Mouse (Mus musculus) kidney, postnatal 0 days (tissue): ENCODE data around the gene Spatc1l. TPM values are rescaled to one million over a fixed set of nuclear protein-coding genes. Genes with fewer than 3 reads are reported as not detected.

ENCODE experiments used
- ATAC-seq: fragments of 200-750 bp; cut with Nextera tagmentation; replicated peaks from 2 replicates; pipeline ENCODE4 v1.8.0; 2017; ENCODE audit warnings: low read depth, moderate number of reproducible peaks, moderate TSS enrichment, moderate library complexity; ENCODE audit not compliant: low FRiP score
- DNase-seq: peaks from one replicate; pipeline ENCODE4 v3.0.0-alpha.2; 2016; ENCODE audit warnings: low spot score
- H3K27ac ChIP-seq: fragments of 300-500 bp; sonication (generic); 2 replicates; pipeline ENCODE4 v1.5.1; 2014; ENCODE audit warnings: mild to moderate bottlenecking
- H3K27me3 ChIP-seq: fragments of 300-500 bp; sonication (generic); 2 replicates; pipeline ENCODE4 v1.6.1; 2014; ENCODE audit warnings: low read length, mixed read lengths; ENCODE audit not compliant: insufficient read depth
- H3K36me3 ChIP-seq: fragments of 300-500 bp; sonication (generic); 2 replicates; pipeline ENCODE4 v1.6.1; 2014; ENCODE audit warnings: low read length, mixed read lengths; ENCODE audit not compliant: insufficient read depth
- H3K4me1 ChIP-seq: fragments of 300-500 bp; sonication (generic); replicated peaks from 2 replicates; pipeline ENCODE4 v1.6.1; 2014; ENCODE audit warnings: antibody characterized with exemption, low read length, mixed read lengths; ENCODE audit not compliant: insufficient read depth
- H3K4me2 ChIP-seq: fragments of 300-500 bp; sonication (generic); 2 replicates; pipeline ENCODE4 v1.6.1; 2014; ENCODE audit warnings: mild to moderate bottlenecking, low read length, moderate library complexity, mixed read lengths
- H3K4me3 ChIP-seq: fragments of 300-500 bp; sonication (generic); replicated peaks from 2 replicates; pipeline ENCODE4 v1.5.1; 2014; ENCODE audit warnings: low read depth, low read length
- H3K9ac ChIP-seq: fragments of 300-500 bp; sonication (generic); 2 replicates; pipeline ENCODE4 v1.6.1; 2014; ENCODE audit warnings: low read depth, low read length
- H3K9me3 ChIP-seq: fragments of 300-500 bp; sonication (generic); replicated peaks from 2 replicates; pipeline ENCODE4 v1.6.1; 2016; ENCODE audit warnings: low read length, inconsistent platforms, mixed read lengths
- CTCF ChIP-seq: IDR thresholded peaks from 2 replicates; pipeline ENCODE4 v1.5.1; 2016; ENCODE audit warnings: antibody characterized with exemption, low read depth, mild to moderate bottlenecking, moderate library complexity
- WGBS: fragments of 180-500 bp; shearing (Covaris S2); extraction: QIAGEN DNeasy Blood & Tissue Kit; methylation state at CpG from one replicate; pipeline ENCODE4 v1.1.7; 2014; 5-methylcytosine and 5-hydroxymethylcytosine counted together
- polyA plus RNA-seq: library from polyadenylated mRNA; unstranded; fragments of >200 nt; fragmentation: Nextera tagmentation; extraction: Ambion mirVana; gene quantifications from 2 replicates; pipeline ENCODE4 v1.2.1, GENCODE M21; 2015

The Spatc1l gene
- polyA plus RNA-seq = not detected in 2 replicates

DNA sequence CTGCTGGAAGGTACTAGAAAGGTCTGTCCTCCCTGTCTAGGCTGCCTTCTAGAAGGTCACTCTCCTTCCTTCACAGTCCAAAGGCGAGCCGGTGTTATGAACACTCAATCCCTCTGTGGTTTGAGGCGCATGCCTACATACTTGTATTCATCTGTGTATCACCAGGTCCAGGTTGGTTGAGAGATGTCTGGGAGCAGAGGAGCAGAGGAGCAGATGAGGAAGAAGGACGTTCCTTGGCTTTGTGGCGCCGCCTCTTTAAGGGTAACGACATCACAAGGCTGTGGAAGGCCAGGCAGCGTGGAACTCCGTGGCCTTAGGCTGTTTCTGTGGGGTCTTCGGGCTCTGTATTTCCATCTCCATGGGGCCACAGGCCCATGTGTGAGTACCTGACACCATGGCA, at the start of gene Spatc1l:
Gene Spatc1l (plus strand): TSS at position 301 of the 400 bp plus-strand sequence.
- H3K36me3 ChIP-seq = no peaks in the 10 kb centered on the region
- H3K4me2 ChIP-seq = no peak within 1 kb of the TSS
- no peaks in the 10 kb centered on the region for H3K27me3 ChIP-seq
- no peak within 1 kb of the TSS for H3K4me3 ChIP-seq
- H3K4me1 ChIP-seq = no peaks in the 10 kb centered on the region
- no peak within 1 kb of the TSS for H3K27ac ChIP-seq
- no peak for TF ChIP-seq CTCF
- ATAC-seq (no peak), DNase-seq (no peak)
- 87% methylated on average over 10 of the region's 10 CpGs for WGBS
- H3K9ac ChIP-seq = no peak within 1 kb of the TSS
- H3K9me3 ChIP-seq = no peaks in the 10 kb centered on the region

DNA sequence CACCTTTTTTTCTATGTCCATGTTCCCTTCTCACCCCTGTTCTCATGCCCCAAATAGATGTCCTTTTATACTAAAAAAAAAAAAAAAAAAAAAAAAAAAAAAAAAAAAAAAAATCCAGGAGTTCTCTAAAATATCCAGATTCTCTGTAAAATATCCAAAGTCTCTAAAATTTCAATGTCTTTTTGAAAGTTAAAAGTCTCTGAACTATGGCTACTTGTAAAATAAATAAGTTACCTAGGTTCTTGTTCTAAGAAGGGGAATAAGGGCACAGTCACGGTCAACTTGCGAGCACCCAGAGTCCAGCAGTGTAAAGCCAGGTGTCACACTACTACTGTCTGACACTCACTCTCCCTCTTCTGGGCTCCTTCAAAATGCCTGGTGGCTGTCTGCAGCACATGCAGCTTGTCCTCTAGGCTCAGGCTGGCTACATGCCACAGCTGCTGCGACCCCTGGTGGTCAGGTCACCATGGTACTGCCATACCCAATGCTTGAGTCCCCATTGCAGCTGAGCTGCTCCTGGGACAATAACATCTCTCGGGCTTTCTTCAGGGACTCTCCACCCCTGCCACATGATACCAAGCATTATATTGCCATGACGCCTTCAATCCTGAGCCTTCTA, 49.0 kb upstream of the Spatc1l start:
- Histone ChIP-seq H3K4me1 (no peaks in the 10 kb centered on the region), H3K27me3 (no peaks in the 10 kb centered on the region), H3K4me2 (no peak overlapping the region), H3K9ac (no peak overlapping the region), H3K36me3 (peaks cover 35% of the 10 kb centered on the region), H3K27ac (no peak overlapping the region), H3K4me3 (no peak overlapping the region), H3K9me3 (0 out of 2 replicates have a peak, but pooled peaks cover under 1% of the 10 kb centered on the region)
- 46% methylated on average over 5 of the region's 5 CpGs for WGBS
- peak; percentile 91 for ATAC-seq
- peak; percentile 86 for DNase-seq
- peak; percentile 90 for TF ChIP-seq CTCF

DNA sequence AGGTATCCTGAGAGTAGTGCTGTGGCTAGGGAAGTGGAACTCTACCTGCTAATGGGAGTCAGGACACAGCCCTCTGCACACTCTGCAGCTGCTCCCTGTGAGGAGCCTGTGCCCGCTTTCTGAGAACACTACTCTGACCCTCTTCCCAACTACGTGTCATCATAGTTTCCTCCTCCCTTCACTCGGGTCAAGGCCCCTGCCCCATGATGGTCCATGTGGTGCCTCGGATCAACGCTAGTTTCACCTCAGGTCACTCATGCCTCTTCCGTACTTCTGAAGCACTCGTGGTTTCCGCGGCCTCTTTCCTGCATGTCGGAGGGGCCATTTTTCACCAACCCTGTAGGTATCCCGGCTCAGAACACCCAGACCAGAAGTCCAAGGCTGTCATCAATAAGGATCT, 31.1 kb upstream of the Spatc1l start:
- no peaks in the 10 kb centered on the region for H3K9me3 ChIP-seq
- no peaks in the 10 kb centered on the region for H3K27me3 ChIP-seq
- H3K27ac ChIP-seq = no peak overlapping the region
- TF ChIP-seq CTCF = no peak
- DNase-seq (no peak), ATAC-seq (no peak)
- H3K9ac ChIP-seq = peak overlapping the region; percentile 66
- peak overlapping the region; percentile 51 for H3K4me3 ChIP-seq
- H3K4me2 ChIP-seq = peak overlapping the region; percentile 91
- 0% methylated on average over 11 of the region's 11 CpGs for WGBS
- 0 out of 2 replicates have a peak, but pooled peaks cover 15% of the 10 kb centered on the region for H3K36me3 ChIP-seq
- H3K4me1 ChIP-seq = no peaks in the 10 kb centered on the region

DNA sequence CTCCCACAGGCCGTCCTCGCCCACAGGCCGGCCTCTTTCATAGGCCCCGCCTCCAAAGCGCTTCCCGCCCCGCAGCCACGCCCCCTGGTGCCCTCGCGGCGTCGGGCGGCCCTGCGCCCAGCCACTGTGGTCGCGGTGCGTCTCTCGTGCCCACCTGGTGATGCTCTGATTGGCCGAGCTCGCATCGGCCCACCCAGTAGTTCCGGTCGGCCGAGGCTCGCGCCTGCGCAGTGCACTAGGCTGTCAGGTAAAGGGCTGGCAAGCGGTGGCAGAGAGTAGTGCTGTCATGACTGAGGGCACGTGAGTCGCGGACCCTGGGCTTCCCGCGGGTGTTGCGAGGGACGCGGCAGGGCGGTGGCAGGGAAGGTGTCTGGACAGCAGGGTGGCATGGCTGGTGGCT, 30.7 kb upstream of the Spatc1l start, which contains the start of gene Lss:
Gene Lss (plus strand): TSS at position 214 of the 400 bp plus-strand sequence.
- TF ChIP-seq CTCF = peak; percentile 67
- Histone ChIP-seq H3K4me1 (no peaks in the 10 kb centered on the region), H3K36me3 (0 out of 2 replicates have a peak, but pooled peaks cover 15% of the 10 kb centered on the region), H3K4me3 (peak within 1 kb of the TSS; percentile 51), H3K27me3 (no peaks in the 10 kb centered on the region), H3K9me3 (no peaks in the 10 kb centered on the region), H3K27ac (peak within 1 kb of the TSS; percentile 47; the same call in 1 of the 2 replicates), H3K9ac (peak within 1 kb of the TSS; percentile 66), H3K4me2 (peak within 1 kb of the TSS; percentile 91)
- DNase-seq = peak; percentile 95
- peak; percentile 100 for ATAC-seq
- WGBS = under 1% methylated on average over 36 of the region's 37 CpGs

DNA sequence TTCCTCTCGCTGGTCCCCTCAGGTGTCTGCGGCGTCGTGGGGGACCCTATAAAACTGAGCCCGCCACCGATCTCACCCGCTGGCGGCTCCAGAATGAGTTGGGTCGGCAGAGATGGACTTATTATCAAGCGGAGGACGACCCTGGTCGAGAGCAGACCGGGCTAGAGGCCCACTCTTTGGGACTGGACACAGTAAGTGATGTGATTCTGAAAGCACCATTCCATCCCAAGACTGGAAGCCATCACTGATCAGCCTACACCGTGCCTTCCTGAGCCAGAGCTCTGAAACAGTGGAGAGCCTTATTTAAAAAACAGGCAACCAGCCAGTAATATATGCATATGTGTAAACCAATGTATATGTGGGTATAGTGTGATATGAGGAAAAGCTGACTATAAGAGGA, 30.2 kb upstream of the Spatc1l start:
- TF ChIP-seq CTCF = no peak
- under 1% methylated on average over 14 of the region's 14 CpGs for WGBS
- Histone ChIP-seq H3K9ac (peak overlapping the region; percentile 66), H3K36me3 (0 out of 2 replicates have a peak, but pooled peaks cover 15% of the 10 kb centered on the region), H3K9me3 (no peaks in the 10 kb centered on the region), H3K27me3 (no peaks in the 10 kb centered on the region), H3K4me2 (peak overlapping the region; percentile 91), H3K4me1 (no peaks in the 10 kb centered on the region), H3K4me3 (peak overlapping the region; percentile 51), H3K27ac (peak overlapping the region; percentile 47; the same call in 1 of the 2 replicates)
- DNase-seq (no peak), ATAC-seq (peak; percentile 11; the same call in 1 of the 2 replicates)

DNA sequence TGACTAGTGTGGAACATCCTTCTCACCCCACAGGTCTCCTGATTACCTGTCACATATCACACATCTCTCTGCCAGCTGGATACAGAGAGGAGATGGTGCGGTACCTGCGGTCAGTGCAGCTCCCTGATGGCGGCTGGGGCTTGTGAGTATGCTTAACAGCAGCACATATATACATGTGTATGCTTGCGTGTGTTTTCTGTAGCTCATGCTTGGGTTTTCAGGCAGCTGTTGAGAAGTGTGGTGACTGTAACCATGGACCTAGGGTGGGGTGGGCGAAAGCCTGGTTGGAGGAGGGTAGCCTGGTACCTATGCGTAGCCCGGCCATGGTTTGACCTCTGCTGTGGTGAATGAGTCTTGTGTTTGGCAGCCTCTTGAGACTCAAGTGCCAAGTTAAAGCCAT, 26.5 kb upstream of the Spatc1l start:
- peaks cover 27% of the 10 kb centered on the region; the same call in 1 of the 2 replicates for H3K36me3 ChIP-seq
- H3K9ac ChIP-seq = no peak overlapping the region
- ATAC-seq (no peak), DNase-seq (no peak)
- TF ChIP-seq CTCF = no peak
- WGBS = 95% methylated on average over 7 of the region's 7 CpGs
- no peak overlapping the region for H3K4me2 ChIP-seq
- H3K4me3 ChIP-seq = no peak overlapping the region
- H3K27ac ChIP-seq = no peak overlapping the region
- H3K9me3 ChIP-seq = no peaks in the 10 kb centered on the region
- no peaks in the 10 kb centered on the region for H3K4me1 ChIP-seq
- H3K27me3 ChIP-seq = no peaks in the 10 kb centered on the region
